25 mouse cellular contexts compared by ENCODE assay signal in the genomic region with DNA sequence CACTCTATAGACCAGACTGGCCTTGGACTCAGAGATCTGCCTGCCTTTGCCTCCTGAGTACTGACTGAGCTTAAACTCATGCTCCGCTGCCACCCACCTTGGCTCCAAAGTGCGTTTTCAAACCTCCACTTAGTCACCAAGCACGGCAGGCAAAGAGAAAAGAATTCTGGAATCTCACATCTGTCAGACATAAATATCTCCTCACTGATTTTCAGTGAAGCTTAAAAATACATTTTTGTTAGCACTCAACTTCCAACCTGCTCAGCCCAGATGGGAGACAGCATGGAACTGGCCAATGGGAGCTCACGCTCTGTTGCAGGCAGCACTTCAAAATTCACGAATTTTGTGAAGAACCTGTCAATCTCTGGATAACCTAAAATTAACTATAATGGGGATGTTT. TPM values are rescaled to one million over a fixed set of nuclear protein-coding genes. Genes with fewer than 3 reads are reported as not detected.
DNase-seq lines count a peak whose midpoint lies in the region; TF ChIP-seq lines count a peak whose summit lies in the region.
"Had no signal": no experiment of that assay in that cellular context is flagged by ENCODE, and none has a peak within 500 bp of the region (broad histone marks: within the 10 kb centered on the region; RNA-seq: fewer than 3 reads in every experiment).

No protein-coding gene starts in this region.

- no peak overlapping the region for H3K27ac ChIP-seq in thymus, adult 2 months (ENCODE audit: control insufficient read depth, insufficient read depth, low read length)
- H3K27ac ChIP-seq: embryonic facial prominence, embryonic 10.5 days; embryonic facial prominence, embryonic 15.5 days; forebrain, embryonic 12.5 days; hindbrain, embryonic 13.5 days; kidney, postnatal 0 days; left cerebral cortex, adult 2 months; limb, embryonic 13.5 days; lung, embryonic 15.5 days had no signal

- H3K36me3 ChIP-seq in thymus, adult 2 months (ENCODE audit: control insufficient read depth, insufficient read depth, low read length), result no peaks in the 10 kb centered on the region
- H3K36me3 ChIP-seq: embryonic facial prominence, embryonic 10.5 days; embryonic facial prominence, embryonic 15.5 days; forebrain, embryonic 12.5 days; heart, embryonic 12.5 days; hindbrain, embryonic 13.5 days; limb, embryonic 13.5 days; lung, embryonic 15.5 days had no signal

- H3K4me3 ChIP-seq in thymus, adult 2 months (ENCODE audit: control insufficient read depth, insufficient read depth, low read length), result no peak overlapping the region
- H3K4me3 ChIP-seq: embryonic facial prominence, embryonic 10.5 days; embryonic facial prominence, embryonic 15.5 days; forebrain, embryonic 12.5 days; heart, embryonic 12.5 days; hindbrain, embryonic 13.5 days; left cerebral cortex, adult 2 months; limb, embryonic 13.5 days; lung, embryonic 15.5 days had no signal

- no peak for TF ChIP-seq CTCF in brain, embryonic 14.5 days (IDR thresholded peaks at IDR 0.05; ENCODE audit: borderline replicate concordance, extremely low read depth, insufficient read depth, insufficient read length)
- no peak for TF ChIP-seq CTCF in thymus, adult 2 months (IDR thresholded peaks at IDR 0.05; ENCODE audit: borderline replicate concordance, control insufficient read depth, extremely low read depth, insufficient read depth, low read length, poor library complexity)

- H3K27me3 ChIP-seq in thymus, adult 2 months (ENCODE audit: control insufficient read depth, insufficient read depth, low read length), result no peaks in the 10 kb centered on the region
- H3K27me3 ChIP-seq: embryonic facial prominence, embryonic 15.5 days; forebrain, embryonic 12.5 days; heart, embryonic 12.5 days; hindbrain, embryonic 13.5 days; limb, embryonic 13.5 days; lung, embryonic 15.5 days had no signal

- DNase-seq in left cerebral cortex, adult 18-20 months (ENCODE audit: low spot score in 2 of 2), result peak; percentile 6 to 15
- DNase-seq in left cerebral cortex, postnatal 4 days, result no peak
- DNase-seq in brain, embryonic 14.5 days (ENCODE audit: low read depth), result peak; percentile 5
- peak; percentile 8 to 12 for DNase-seq in frontal cortex, postnatal 10 days (ENCODE audit: low spot score in 2 of 2)
- peak; percentile 6 to 22 for DNase-seq in left cerebral cortex, postnatal 36 days (ENCODE audit: low spot score in 2 of 2)
- DNase-seq in thymus, adult 2 months, result no peak
- DNase-seq in urinary bladder, postnatal 10 days (ENCODE audit: low spot score), result no peak
- DNase-seq: adrenal gland, postnatal 25 days; cerebellum, adult 8-10 months; cerebellum, postnatal 25 days; gastrocnemius, postnatal 10 days; heart, adult 18-20 months; heart, postnatal 4 days; kidney, adult 8-10 months; kidney, postnatal 4 days; thymus, postnatal 25 days had no signal

- no peak for TF ChIP-seq POLR2A in brain, embryonic 14.5 days (IDR thresholded peaks at IDR 0.05; ENCODE audit: borderline replicate concordance, extremely low read depth, insufficient read depth, insufficient read length, poor library complexity, severe bottlenecking)
- TF ChIP-seq POLR2A in thymus, adult 2 months (IDR thresholded peaks at IDR 0.05; ENCODE audit: control insufficient read depth, extremely low read depth, insufficient read depth, low read length, poor library complexity), result no peak

- intact Hi-C loops in left cerebral cortex, postnatal 4 days (cut with DNase I), result no loop called here
- intact Hi-C loops in left cerebral cortex, postnatal 36 days (cut with DNase I), result no loop called here

- no peaks in the 10 kb centered on the region for H3K4me1 ChIP-seq in thymus, adult 2 months (replicated peaks; ENCODE audit: control insufficient read depth, insufficient read depth, low read length)
- H3K4me1 ChIP-seq: embryonic facial prominence, embryonic 10.5 days; embryonic facial prominence, embryonic 15.5 days; forebrain, embryonic 12.5 days; heart, embryonic 12.5 days; hindbrain, embryonic 13.5 days; limb, embryonic 13.5 days; lung, embryonic 15.5 days had no signal

- WGBS in thymus, adult 2 months, result 89% methylated on average over 5 of the region's 5 CpGs

RNA-seq across cellular contexts. Expression of a gene that starts 46.1 kb away (rescaled TPM):
- 10 to 100 TPM; 37.0 to 40.3 TPM for total RNA-seq in left cerebral cortex, adult 18-20 months (2021)
- 10 to 100 TPM; 36.0 to 39.3 TPM for total RNA-seq in left cerebral cortex, postnatal 4 days (2021)
- polyA plus RNA-seq in brain, embryonic 14.5 days (2012; rRNA removed), result 23.7 and 30.0 TPM in 2 replicates
- 10 to 100 TPM; 35.1 to 38.1 TPM for total RNA-seq in left cerebral cortex, postnatal 36 days (2021)
- polyA plus RNA-seq in thymus, adult 2 months (2012; rRNA removed), result 7.2 and 9.9 TPM in 2 replicates

Comparison
In these comparisons a context has a peak if more than half of its experiments do, and no peak if none do; other contexts are left out.
1. DNase-seq: peak in left cerebral cortex, adult 18-20 months (2 of 2), brain, embryonic 14.5 days (single experiment), frontal cortex, postnatal 10 days (2 of 2) and left cerebral cortex, postnatal 36 days (2 of 2); none in left cerebral cortex, postnatal 4 days (single experiment), thymus, adult 2 months (single experiment) and urinary bladder, postnatal 10 days (single experiment).